Mouse (Mus musculus) heart, adult 18-20 months (tissue): ENCODE results near the gene Ptprj. TPM values are rescaled to one million over a fixed set of nuclear protein-coding genes. Genes with fewer than 3 reads are reported as not detected.

ENCODE experiments used
- DNase-seq, 2 experiments: peaks; one replicate each; pipeline ENCODE4 v3.0.0; 2021 to 2022; ENCODE audit warnings: mixed read lengths in 1 of 2
- total RNA-seq, 2 experiments: library from RNA; stranded (reverse); gene quantifications; 2 replicates each; pipeline ENCODE4 v1.2.3; 2021

The Ptprj gene
- total RNA-seq, 2 experiments from 2014 or later, result 6.5 to 8.8 TPM

GRCm38 (mm10) chr2:90522455-90522854 is 58.0 kb downstream of the Ptprj start:
- DNase-seq, result no peak

- DNase-seq, result no peak
Observed at GRCm38 (mm10) chr2:90521909-90522308, 58.5 kb downstream of the Ptprj start.

GRCm38 (mm10) chr2:90518296-90518695 is 62.2 kb downstream of the Ptprj start:
- no peak for DNase-seq

GRCm38 (mm10) chr2:90514969-90515368 is 65.5 kb downstream of the Ptprj start:
- DNase-seq, result no peak

GRCm38 (mm10) chr2:90509268-90509667 is 71.2 kb downstream of the Ptprj start:
- DNase-seq, result peak; percentile 63 to 71

- peak; percentile 55 to 64 for DNase-seq
Observed at GRCm38 (mm10) chr2:90506143-90506542, 74.3 kb downstream of the Ptprj start.

- peak; percentile 84 to 89 for DNase-seq
Observed at GRCm38 (mm10) chr2:90504731-90505171, 75.7 kb downstream of the Ptprj start.

- no peak for DNase-seq
Observed at GRCm38 (mm10) chr2:90503182-90503833, 77.1 kb downstream of the Ptprj start.

- DNase-seq, result no peak
Observed at GRCm38 (mm10) chr2:90502738-90503137, 77.7 kb downstream of the Ptprj start.

GRCm38 (mm10) chr2:90501708-90502107 is 78.7 kb downstream of the Ptprj start:
- DNase-seq, result no peak

- DNase-seq, result no peak
Observed at GRCm38 (mm10) chr2:90500892-90501291, 79.6 kb downstream of the Ptprj start.

- DNase-seq, result no peak
Observed at GRCm38 (mm10) chr2:90499002-90499401, 81.4 kb downstream of the Ptprj start.

- no peak for DNase-seq
Observed at GRCm38 (mm10) chr2:90497551-90497950, 82.9 kb downstream of the Ptprj start.

- DNase-seq, result no peak
Observed at GRCm38 (mm10) chr2:90496680-90497074, 83.8 kb downstream of the Ptprj start.

GRCm38 (mm10) chr2:90496012-90496679 is 84.3 kb downstream of the Ptprj start:
- no peak for DNase-seq

GRCm38 (mm10) chr2:90490279-90491046 is 90.0 kb downstream of the Ptprj start:
- peak; percentile 40 to 64 for DNase-seq

GRCm38 (mm10) chr2:90489839-90490238 is 90.6 kb downstream of the Ptprj start:
- peak; percentile 43 to 50 for DNase-seq

- DNase-seq, result no peak
Observed at GRCm38 (mm10) chr2:90488690-90489590, 91.5 kb downstream of the Ptprj start.

- no peak for DNase-seq
Observed at GRCm38 (mm10) chr2:90487471-90488238, 92.8 kb downstream of the Ptprj start.

GRCm38 (mm10) chr2:90486226-90486755 is 94.2 kb downstream of the Ptprj start:
- DNase-seq, result no peak

GRCm38 (mm10) chr2:90481505-90481904 is 98.9 kb downstream of the Ptprj start:
- DNase-seq, result no peak
